Comparison of ENCODE assay signal across 11 mouse cellular contexts in the genomic region with DNA sequence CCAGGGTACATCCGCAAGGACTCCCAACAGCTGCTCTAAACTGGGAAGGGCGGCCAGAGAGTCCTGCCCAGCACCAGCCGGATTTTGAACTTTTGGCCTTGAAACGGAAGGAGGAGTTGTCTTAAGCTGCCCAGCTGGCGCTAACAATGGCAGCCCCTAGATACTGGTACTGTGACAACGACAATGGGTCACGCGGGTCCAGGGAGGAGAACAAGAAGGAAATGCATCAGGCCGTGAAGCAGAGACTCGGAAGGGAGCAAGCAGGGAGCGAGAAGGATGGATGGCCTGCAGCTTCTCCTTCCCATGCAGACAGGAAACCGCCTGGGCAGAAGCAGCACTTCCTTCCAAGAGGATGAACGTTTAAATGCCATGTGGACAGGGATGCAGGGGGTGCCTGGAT. TPM values are rescaled to one million over a fixed set of nuclear protein-coding genes. Genes with fewer than 3 reads are reported as not detected.
DNase-seq lines count a peak whose midpoint lies in the region; ATAC-seq and TF ChIP-seq lines count a peak whose summit lies in the region.
"Had no signal": no experiment of that assay in that cellular context is flagged by ENCODE, and none has a peak within 500 bp of the region (broad histone marks: within the 10 kb centered on the region; RNA-seq: fewer than 3 reads in every experiment).

No protein-coding gene starts in this region.

- no peak overlapping the region for H3K9ac ChIP-seq in lung, embryonic 15.5 days
- H3K9ac ChIP-seq: forebrain, embryonic 12.5 days; hindbrain, embryonic 13.5 days had no signal

- H3K36me3 ChIP-seq in kidney, adult 2 months (ENCODE audit: control insufficient read depth, insufficient read depth, low read length): no peaks in the 10 kb centered on the region
- H3K36me3 ChIP-seq in lung, embryonic 15.5 days: no peaks in the 10 kb centered on the region
- H3K36me3 ChIP-seq: forebrain, embryonic 12.5 days; hindbrain, embryonic 13.5 days had no signal

- no peak overlapping the region for H3K27ac ChIP-seq in layer of hippocampus, adult 2 months
- peak overlapping the region; percentile 37; the same call in 1 of the 2 replicates for H3K27ac ChIP-seq in kidney, adult 2 months (ENCODE audit: insufficient read depth, low read depth, low read length)
- 0 out of 2 replicates have a peak overlapping the region, but pooled peaks have one; percentile 3 for H3K27ac ChIP-seq in lung, embryonic 15.5 days
- H3K27ac ChIP-seq: forebrain, embryonic 12.5 days; hindbrain, embryonic 13.5 days had no signal

- no peak for ATAC-seq in lung, embryonic 15.5 days (ENCODE audit: borderline replicate concordance, extremely low read depth, low FRiP score, low TSS enrichment)
- ATAC-seq in cerebellum, adult (ENCODE audit: insufficient number of reproducible peaks, low FRiP score, low TSS enrichment): no peak
- ATAC-seq: activated CD4-positive, CD25-positive, alpha-beta regulatory T cell, adult 4 months had no signal

- TF ChIP-seq CTCF in layer of hippocampus, adult 2 months (conservative IDR thresholded peaks at IDR 0.05): no peak
- TF ChIP-seq CTCF in kidney, adult 2 months (conservative IDR thresholded peaks at IDR 0.05; ENCODE audit: insufficient read depth, insufficient read length, low read depth, low read length): no peak

- peak; percentile 17 for DNase-seq in layer of hippocampus, adult 9-11 months
- no peak for DNase-seq in layer of hippocampus, adult 2 months (ENCODE audit: low spot score in 2 of 2)
- DNase-seq in ZHBTc4 (ENCODE audit: low read depth, low spot score): peak; percentile 73
- DNase-seq in kidney, adult 2 months: peak; percentile 68
- DNase-seq in layer of hippocampus, adult 18-20 months (ENCODE audit: low spot score in 2 of 2): no peak
- DNase-seq: right cerebral cortex, adult 18-20 months had no signal

- H3K9me3 ChIP-seq in lung, embryonic 15.5 days: no peaks in the 10 kb centered on the region
- H3K9me3 ChIP-seq: forebrain, embryonic 12.5 days; hindbrain, embryonic 13.5 days had no signal

- no peak overlapping the region for H3K4me2 ChIP-seq in lung, embryonic 15.5 days
- H3K4me2 ChIP-seq: forebrain, embryonic 12.5 days; hindbrain, embryonic 13.5 days had no signal

- H3K4me3 ChIP-seq in layer of hippocampus, adult 2 months: no peak overlapping the region
- H3K4me3 ChIP-seq in kidney, adult 2 months (ENCODE audit: insufficient read depth, low read depth, low read length): no peak overlapping the region
- H3K4me3 ChIP-seq in lung, embryonic 15.5 days: no peak overlapping the region
- H3K4me3 ChIP-seq: forebrain, embryonic 12.5 days; hindbrain, embryonic 13.5 days had no signal

- no peak for TF ChIP-seq POLR2A in kidney, adult 2 months (IDR thresholded peaks at IDR 0.05; ENCODE audit: low read depth, low read length)

- H3K4me1 ChIP-seq in kidney, adult 2 months (ENCODE audit: control insufficient read depth, insufficient read depth, low read length): peaks cover 6% of the 10 kb centered on the region; the same call in 1 of the 2 replicates
- peaks cover 63% of the 10 kb centered on the region for H3K4me1 ChIP-seq in lung, embryonic 15.5 days

- WGBS in kidney, adult 2 months: 48% methylated on average over 13 of the region's 13 CpGs
- WGBS in lung, embryonic 15.5 days: 44% methylated on average over 13 of the region's 13 CpGs

- H3K27me3 ChIP-seq in kidney, adult 2 months (replicated peaks; ENCODE audit: control insufficient read depth, insufficient read depth, low read length): no peaks in the 10 kb centered on the region
- no peaks in the 10 kb centered on the region for H3K27me3 ChIP-seq in lung, embryonic 15.5 days

RNA-seq across cellular contexts. Expression of a gene that starts 14.2 kb away (rescaled TPM):
- 1 to 10 TPM in 1 of 2 experiments, under 1 TPM in 1; 0.92 to 1.3 TPM for total RNA-seq in layer of hippocampus, adult 2 months (2021)
- polyA plus RNA-seq in kidney, adult 2 months (2012; rRNA removed): 4.3 and 5.0 TPM in 2 replicates
- 12.7 and 13.5 TPM in 2 replicates for polyA plus RNA-seq in lung, embryonic 15.5 days (2015; fragmentation: Nextera tagmentation; extraction: Ambion mirVana)
- total RNA-seq in layer of hippocampus, adult 18-20 months (2021): 1 to 10 TPM; 1.0 to 1.3 TPM

RNA-seq across cellular contexts. Expression of a gene that starts 30.5 kb away (rescaled TPM):
- total RNA-seq in layer of hippocampus, adult 2 months (2021): 10 to 100 TPM; 76.2 to 81.3 TPM
- 29.7 and 30.4 TPM in 2 replicates for polyA plus RNA-seq in kidney, adult 2 months (2012; rRNA removed)
- 37.7 and 42.2 TPM in 2 replicates for polyA plus RNA-seq in lung, embryonic 15.5 days (2015; fragmentation: Nextera tagmentation; extraction: Ambion mirVana)
- 10 to 100 TPM; 78.8 to 81.7 TPM for total RNA-seq in layer of hippocampus, adult 18-20 months (2021)

Comparison
In these comparisons a context has a peak if more than half of its experiments do, and no peak if none do; other contexts are left out.
1. DNase-seq: peak in layer of hippocampus, adult 9-11 months (single experiment), ZHBTc4 (single experiment) and kidney, adult 2 months (single experiment); none in layer of hippocampus, adult 2 months (0 of 2) and layer of hippocampus, adult 18-20 months (0 of 2).